Mouse (Mus musculus) lung, adult 2 months (tissue): ENCODE data around the gene Mapk8ip2. TPM values are rescaled to one million over a fixed set of nuclear protein-coding genes. Genes with fewer than 3 reads are reported as not detected.

Experiments
- DNase-seq: peaks from one replicate; pipeline ENCODE4 v3.0.0; 2022
- H3K4me1 ChIP-seq: fragments of 200-500 bp; 2 replicates; pipeline ENCODE4 v1.6.1; 2011; ENCODE audit warnings: low read length; ENCODE audit not compliant: control insufficient read depth, insufficient read depth
- H3K4me3 ChIP-seq: fragments of 200-500 bp; replicated peaks from 2 replicates; pipeline ENCODE3; 2011; ENCODE audit warnings: low read depth, mild to moderate bottlenecking, control low read depth, low read length; ENCODE audit errors: extremely low read depth
- CTCF ChIP-seq: fragments of 200-500 bp; IDR thresholded peaks from 2 replicates; pipeline ENCODE4 v1.5.1; 2011; ENCODE audit warnings: mild to moderate bottlenecking, low read length, control low read depth; ENCODE audit not compliant: insufficient read depth
- POLR2A ChIP-seq: fragments of 200-500 bp; IDR thresholded peaks from 2 replicates; pipeline ENCODE4 v1.6.1; 2011; ENCODE audit warnings: low read depth, mild to moderate bottlenecking, control low read depth, low read length, borderline replicate concordance; ENCODE audit errors: extremely low read depth
- WGBS: fragments of 180-500 bp; shearing (Covaris S2); methylation state at CpG from one replicate; pipeline ENCODE4 v1.1.7; 2018; 5-methylcytosine and 5-hydroxymethylcytosine counted together
- polyA plus RNA-seq: library from polyadenylated mRNA; depleted of rRNA; stranded (reverse); fragments of >200 nt; gene quantifications from 2 replicates; pipeline ENCODE4 v1.2.3, GENCODE M21; 2012; rRNA removed

Mapk8ip2 gene
- polyA plus RNA-seq, 1 experiment: 0.11 TPM

GRCm38 (mm10) chr15:89498049-89498960 is 44.6 kb downstream of the Mapk8ip2 start:
- Histone ChIP-seq H3K4me3 (peak overlapping the region; percentile 74), H3K4me1 (peaks cover 15% of the 10 kb centered on the region)
- 3% methylated on average over 40 of the region's 41 CpGs for WGBS
- TF ChIP-seq CTCF (no peak), POLR2A (peak; percentile 51; the same call in 1 of the 2 replicates)
- peak; percentile 37 for DNase-seq

GRCm38 (mm10) chr15:89498961-89499688 is 45.4 kb downstream of the Mapk8ip2 start, which contains the start of gene Shank3:
Gene Shank3 (plus strand): TSS chr15:89499623.
- no peak for TF ChIP-seq CTCF
- no peak for TF ChIP-seq POLR2A
- peaks cover 15% of the 10 kb centered on the region for H3K4me1 ChIP-seq
- H3K4me3 ChIP-seq: peak within 1 kb of the TSS; percentile 74
- no peak for DNase-seq
- under 1% methylated on average over 45 of the region's 72 CpGs for WGBS

- WGBS: under 1% methylated on average over 59 of the region's 60 CpGs
- no peak for DNase-seq
- Histone ChIP-seq H3K4me3 (peak overlapping the region; percentile 72), H3K4me1 (peaks cover 15% of the 10 kb centered on the region)
- no peak for TF ChIP-seq CTCF
- TF ChIP-seq POLR2A: no peak
These were observed 46.1 kb downstream of the Mapk8ip2 start for GRCm38 (mm10) chr15:89499784-89500220.

GRCm38 (mm10) chr15:89500221-89500791 is 46.6 kb downstream of the Mapk8ip2 start:
- Histone ChIP-seq H3K4me3 (peak overlapping the region; percentile 62), H3K4me1 (peaks cover 15% of the 10 kb centered on the region)
- DNase-seq: no peak
- TF ChIP-seq CTCF: no peak
- TF ChIP-seq POLR2A: no peak
- WGBS: 11% methylated on average over 35 of the region's 35 CpGs

- 69% methylated on average over 3 of the region's 3 CpGs for WGBS
- no peak for DNase-seq
- Histone ChIP-seq H3K4me1 (peaks cover 15% of the 10 kb centered on the region), H3K4me3 (no peak overlapping the region)
- no peak for TF ChIP-seq POLR2A
- no peak for TF ChIP-seq CTCF
These were observed 47.6 kb downstream of the Mapk8ip2 start for GRCm38 (mm10) chr15:89501321-89501720.

- no peak overlapping the region for H3K4me3 ChIP-seq
These were observed 51.1 kb downstream of the Mapk8ip2 start for GRCm38 (mm10) chr15:89504838-89505237.

GRCm38 (mm10) chr15:89507751-89508150 is 54.0 kb downstream of the Mapk8ip2 start:
- Histone ChIP-seq H3K4me1 (no peaks in the 10 kb centered on the region; the same call in 1 of the 2 replicates), H3K4me3 (no peak overlapping the region)
- WGBS: 62% methylated on average over 8 of the region's 8 CpGs
- no peak for DNase-seq
- TF ChIP-seq CTCF (no peak), POLR2A (no peak)

More at GRCm38 (mm10) chr15:89504838-89505237, 51.1 kb downstream of the Mapk8ip2 start:
- DNase-seq: no peak
- TF ChIP-seq POLR2A (no peak), CTCF (no peak)
- H3K4me1 ChIP-seq: peaks cover 8% of the 10 kb centered on the region; the same call in 1 of the 2 replicates
- WGBS: 89% methylated on average over 9 of the region's 9 CpGs

GRCm38 (mm10) chr15:89512679-89513078 is 59.0 kb downstream of the Mapk8ip2 start:
- DNase-seq: no peak
- TF ChIP-seq CTCF (no peak), POLR2A (no peak)
- WGBS: 46% methylated on average over 4 of the region's 4 CpGs
- no peak overlapping the region for H3K4me3 ChIP-seq
- H3K4me1 ChIP-seq: peaks cover 3% of the 10 kb centered on the region

Other genes with a start within 250 kb of the Mapk8ip2 start
- gene Ppp6r2, start 242.4 kb upstream of the Mapk8ip2 start, polyA plus RNA-seq: 153 and 372 TPM in 2 replicates
- gene Sbf1, start 138.6 kb upstream of the Mapk8ip2 start, polyA plus RNA-seq: 188 and 208 TPM in 2 replicates
- gene Adm2, start 131.2 kb upstream of the Mapk8ip2 start, polyA plus RNA-seq: 0.14 and 0.75 TPM in 2 replicates
- gene Miox, start 119.5 kb upstream of the Mapk8ip2 start, polyA plus RNA-seq: 0.24 and 1.2 TPM in 2 replicates
- gene Lmf2, start 98.3 kb upstream of the Mapk8ip2 start, polyA plus RNA-seq: 81.7 and 84.4 TPM in 2 replicates
- gene Ncaph2, start 98.2 kb upstream of the Mapk8ip2 start, polyA plus RNA-seq: 105 and 117 TPM in 2 replicates
- gene Sco2, start 80.1 kb upstream of the Mapk8ip2 start, polyA plus RNA-seq: 57.7 and 65.5 TPM in 2 replicates
- 14.4 and 21.5 TPM in 2 replicates for gene Tymp, start 76.9 kb upstream of the Mapk8ip2 start, polyA plus RNA-seq
- gene Odf3b, start 74.6 kb upstream of the Mapk8ip2 start, polyA plus RNA-seq: 106 and 138 TPM in 2 replicates
- 0.03 and 0.07 TPM in 2 replicates for gene Klhdc7b, start 69.0 kb upstream of the Mapk8ip2 start, polyA plus RNA-seq
- gene Syce3, start 43.4 kb upstream of the Mapk8ip2 start, polyA plus RNA-seq: not detected in 2 replicates
- 4.3 and 28.9 TPM in 2 replicates for gene Cpt1b, start 28.1 kb upstream of the Mapk8ip2 start, polyA plus RNA-seq
- 0.45 and 0.73 TPM in 2 replicates for gene C730034F03Rik, start 24.3 kb upstream of the Mapk8ip2 start, polyA plus RNA-seq
- gene Gm44502, start 24.2 kb upstream of the Mapk8ip2 start, polyA plus RNA-seq: 4.4 TPM in 1 of 2 replicates, not detected in the other
- gene Chkb, start 24.0 kb upstream of the Mapk8ip2 start, polyA plus RNA-seq: 51.3 and 67.1 TPM in 2 replicates
- gene Arsa, start 23.5 kb downstream of the Mapk8ip2 start, polyA plus RNA-seq: 57.7 and 62.4 TPM in 2 replicates
- gene Shank3, start 45.7 kb downstream of the Mapk8ip2 start, polyA plus RNA-seq: 103 and 141 TPM in 2 replicates
- 2.8 and 2.9 TPM in 2 replicates for gene Acr, start 114.4 kb downstream of the Mapk8ip2 start, polyA plus RNA-seq
- gene Rabl2, start 138.0 kb downstream of the Mapk8ip2 start, polyA plus RNA-seq: 14.7 and 18.7 TPM in 2 replicates